Mouse (Mus musculus) E14TG2a.4 (cell line): Measurements from ENCODE around the gene Mms19.

Experiments used
- H3K27me3 ChIP-seq: 2 replicates; pipeline ENCODE4 v1.6.1; 2014; ENCODE audit warnings: low read length, control low read depth; ENCODE audit not compliant: insufficient read depth
- H3K36me3 ChIP-seq: 2 replicates; pipeline ENCODE4 v1.6.1; 2014; ENCODE audit warnings: low read length, control low read depth; ENCODE audit not compliant: insufficient read depth
- H3K4me1 ChIP-seq: replicated peaks from 2 replicates; pipeline ENCODE4 v1.6.1; 2014; ENCODE audit warnings: low read depth, low read length, control low read depth
- H3K4me3 ChIP-seq: replicated peaks from 2 replicates; pipeline ENCODE4 v1.5.1; 2014; ENCODE audit warnings: mild to moderate bottlenecking, low read length
- H3K9me3 ChIP-seq: 2 replicates; pipeline ENCODE4 v1.6.1; 2014; ENCODE audit warnings: low read length, control low read depth
- CTCF ChIP-seq: conservative IDR thresholded peaks from 2 replicates; pipeline ENCODE4 v1.5.1; 2014; ENCODE audit warnings: low read length
- NANOG ChIP-seq: IDR thresholded peaks from 2 replicates; pipeline ENCODE4 v1.6.1; 2014; ENCODE audit warnings: borderline replicate concordance, low read length, mixed read lengths
- POU5F1 ChIP-seq: IDR thresholded peaks from 2 replicates; pipeline ENCODE4 v1.6.1; 2014; ENCODE audit warnings: low read length, borderline replicate concordance

Gene Mms19

GRCm38 (mm10) chr19:41912121-41913080 is 68.6 kb downstream of the Mms19 start:
- Histone ChIP-seq H3K27me3 (peaks cover under 1% of the 10 kb centered on the region; the same call in 1 of the 2 replicates), H3K36me3 (peaks cover 49% of the 10 kb centered on the region), H3K4me1 (peaks cover 47% of the 10 kb centered on the region), H3K4me3 (peak overlapping the region; percentile 100), H3K9me3 (no peaks in the 10 kb centered on the region)
- TF ChIP-seq CTCF (no peak), POU5F1 (no peak), NANOG (no peak)

- Histone ChIP-seq H3K36me3 (peaks cover 39% of the 10 kb centered on the region), H3K4me1 (peaks cover 45% of the 10 kb centered on the region), H3K4me3 (peak within 1 kb of the TSS; percentile 100), H3K27me3 (peaks cover 3% of the 10 kb centered on the region; the same call in 1 of the 2 replicates), H3K9me3 (no peaks in the 10 kb centered on the region)
- TF ChIP-seq NANOG (no peak), CTCF (no peak), POU5F1 (no peak)
Measured at GRCm38 (mm10) chr19:41911178-41912073, 69.5 kb downstream of the Mms19 start, which contains the start of gene Pgam1. TSS of gene Pgam1 (plus strand) at chr19:41911923.

- TF ChIP-seq CTCF (no peak), POU5F1 (no peak), NANOG (no peak)
Measured at GRCm38 (mm10) chr19:41910396-41910795, 70.6 kb downstream of the Mms19 start.

GRCm38 (mm10) chr19:41908736-41909135 is 72.2 kb downstream of the Mms19 start:
- Histone ChIP-seq H3K4me3 (no peak overlapping the region), H3K36me3 (peaks cover 12% of the 10 kb centered on the region), H3K4me1 (peaks cover 24% of the 10 kb centered on the region), H3K27me3 (peaks cover 3% of the 10 kb centered on the region; the same call in 1 of the 2 replicates), H3K9me3 (no peaks in the 10 kb centered on the region)
- TF ChIP-seq CTCF (no peak), POU5F1 (no peak), NANOG (no peak)

More at GRCm38 (mm10) chr19:41910396-41910795, 70.6 kb downstream of the Mms19 start:
- no peaks in the 10 kb centered on the region for H3K9me3 ChIP-seq
- H3K36me3 ChIP-seq, result peaks cover 28% of the 10 kb centered on the region
- peaks cover 3% of the 10 kb centered on the region; the same call in 1 of the 2 replicates for H3K27me3 ChIP-seq
- H3K4me1 ChIP-seq, result peaks cover 37% of the 10 kb centered on the region
- no peak overlapping the region for H3K4me3 ChIP-seq

- TF ChIP-seq POU5F1, result no peak
- TF ChIP-seq CTCF, result no peak
- no peak for TF ChIP-seq NANOG
- Histone ChIP-seq H3K27me3 (peaks cover 3% of the 10 kb centered on the region; the same call in 1 of the 2 replicates), H3K36me3 (no peaks in the 10 kb centered on the region), H3K4me1 (peaks cover 17% of the 10 kb centered on the region), H3K4me3 (no peak overlapping the region), H3K9me3 (no peaks in the 10 kb centered on the region)
Measured at GRCm38 (mm10) chr19:41907079-41907760, 73.7 kb downstream of the Mms19 start.

- H3K4me1 ChIP-seq, result peaks cover 17% of the 10 kb centered on the region
- H3K4me3 ChIP-seq, result no peak overlapping the region
- TF ChIP-seq NANOG (no peak), CTCF (no peak), POU5F1 (no peak)
- no peaks in the 10 kb centered on the region for H3K36me3 ChIP-seq
- H3K9me3 ChIP-seq, result no peaks in the 10 kb centered on the region
- peaks cover 3% of the 10 kb centered on the region; the same call in 1 of the 2 replicates for H3K27me3 ChIP-seq
Measured at GRCm38 (mm10) chr19:41906311-41907078, 74.5 kb downstream of the Mms19 start.

- no peak overlapping the region for H3K4me3 ChIP-seq
- peaks cover 13% of the 10 kb centered on the region; the same call in 1 of the 2 replicates for H3K4me1 ChIP-seq
- H3K36me3 ChIP-seq, result no peaks in the 10 kb centered on the region
- peaks cover 3% of the 10 kb centered on the region; the same call in 1 of the 2 replicates for H3K27me3 ChIP-seq
- no peaks in the 10 kb centered on the region for H3K9me3 ChIP-seq
- TF ChIP-seq POU5F1 (no peak), NANOG (no peak), CTCF (no peak)
Measured at GRCm38 (mm10) chr19:41905246-41905645, 75.7 kb downstream of the Mms19 start.
